Comparison of ENCODE assay signal across 12 mouse cellular contexts in the genomic region with DNA sequence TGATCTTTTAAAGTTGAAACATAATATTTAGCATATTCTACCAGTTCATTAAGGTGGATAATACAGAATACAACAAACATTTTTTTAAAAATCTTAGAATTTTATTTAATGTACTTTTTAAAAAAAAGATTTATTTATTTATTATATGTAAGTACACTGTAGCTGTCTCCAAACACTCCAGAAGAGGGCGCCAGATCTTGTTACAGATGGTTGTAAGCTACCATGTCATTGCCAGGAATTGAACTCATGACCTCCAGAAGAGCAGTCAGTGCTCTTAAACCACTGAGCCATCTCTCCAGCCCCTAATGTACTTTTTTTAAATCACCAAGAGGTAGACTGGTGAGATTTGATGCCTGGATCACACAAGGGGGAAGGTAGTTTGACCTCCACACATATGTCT. TPM values are rescaled to one million over a fixed set of nuclear protein-coding genes. Genes with fewer than 3 reads are reported as not detected.
DNase-seq lines count a peak whose midpoint lies in the region; ATAC-seq lines count a peak whose summit lies in the region.
"Had no signal": no experiment of that assay in that cellular context is flagged by ENCODE, and none has a peak within 500 bp of the region (broad histone marks: within the 10 kb centered on the region; RNA-seq: fewer than 3 reads in every experiment).

No protein-coding gene starts in this region.

- no peak overlapping the region for H3K27ac ChIP-seq in kidney, embryonic 15.5 days
- H3K27ac ChIP-seq: limb, embryonic 12.5 days; macrophage had no signal

- 0 out of 2 replicates have a peak, but pooled peaks cover 5% of the 10 kb centered on the region for H3K4me1 ChIP-seq in kidney, embryonic 15.5 days
- H3K4me1 ChIP-seq: limb, embryonic 12.5 days had no signal

- H3K4me2 ChIP-seq in kidney, embryonic 15.5 days, result no peak overlapping the region
- H3K4me2 ChIP-seq: limb, embryonic 12.5 days had no signal

- no peak overlapping the region for H3K9ac ChIP-seq in kidney, embryonic 15.5 days
- H3K9ac ChIP-seq: limb, embryonic 12.5 days had no signal

- H3K36me3 ChIP-seq in kidney, embryonic 15.5 days, result no peaks in the 10 kb centered on the region
- H3K36me3 ChIP-seq: limb, embryonic 12.5 days had no signal

- 50% methylated on average over 1 of the region's 1 CpGs for WGBS in kidney, embryonic 15.5 days

- no peak overlapping the region for H3K4me3 ChIP-seq in kidney, embryonic 15.5 days (replicated peaks)
- H3K4me3 ChIP-seq: limb, embryonic 12.5 days had no signal

- ATAC-seq in kidney, embryonic 15.5 days (replicated peaks; ENCODE audit: low FRiP score), result no peak
- ATAC-seq: inflammation-experienced regulatory T-cells, adult 6 months had no signal

- H3K27me3 ChIP-seq in kidney, embryonic 15.5 days, result no peaks in the 10 kb centered on the region

- no peaks in the 10 kb centered on the region for H3K9me3 ChIP-seq in kidney, embryonic 15.5 days (replicated peaks)
- H3K9me3 ChIP-seq: limb, embryonic 12.5 days had no signal

- peak; percentile 20 to 35 for DNase-seq in cerebellum, adult 18-20 months
- DNase-seq in cerebellum, postnatal 4 days (ENCODE audit: low spot score in 2 of 2), result no peak
- peak; percentile 10 for DNase-seq in kidney, postnatal 10 days
- peak; percentile 33 for DNase-seq in thymus, postnatal 25 days
- DNase-seq in thymus, postnatal 36 days, result no peak
- no peak for DNase-seq in spleen, adult 18-20 months
- no peak for DNase-seq in ovary, adult 18-20 months (ENCODE audit: low spot score)
- DNase-seq: right cerebral cortex, postnatal 4 days had no signal

RNA-seq across cellular contexts. Expression of gene Rwdd3, which starts 40.7 kb away (rescaled TPM):
- polyA plus RNA-seq in kidney, embryonic 15.5 days (2015; fragmentation: Nextera tagmentation; extraction: Ambion mirVana), result 4.6 and 5.9 TPM in 2 replicates

Comparison
In these comparisons a context has a peak if more than half of its experiments do, and no peak if none do; other contexts are left out.
1. DNase-seq: peak in cerebellum, adult 18-20 months (2 of 2), kidney, postnatal 10 days (single experiment) and thymus, postnatal 25 days (single experiment); none in cerebellum, postnatal 4 days (0 of 2), thymus, postnatal 36 days (0 of 2), spleen, adult 18-20 months (0 of 2) and ovary, adult 18-20 months (single experiment).